Mouse (Mus musculus): ENCODE measurements around the gene Frmd5.

- TF ChIP-seq POLR2A (IDR thresholded peaks at IDR 0.05; ENCODE audit: low read depth, low read length) (no peak), CTCF (conservative IDR thresholded peaks at IDR 0.05; ENCODE audit: insufficient read depth, insufficient read length, low read depth, low read length) (no peak)
Observed at GRCm38 (mm10) chr2:121596621-121597020, 210.3 kb downstream of the Frmd5 start.
